Mouse (Mus musculus) liver, postnatal 0 days (tissue): ENCODE data around the gene Pbld1. TPM values are rescaled to one million over a fixed set of nuclear protein-coding genes. Genes with fewer than 3 reads are reported as not detected.

ENCODE experiments used
- ATAC-seq: fragments of 200-750 bp; cut with Nextera tagmentation; 2 replicates; pipeline ENCODE4 v1.8.0; 2017; ENCODE audit warnings: mild to moderate bottlenecking, moderate library complexity
- DNase-seq: peaks from one replicate; pipeline ENCODE4 v3.0.0-alpha.2; 2016
- H3K27ac ChIP-seq: fragments of 300-500 bp; sonication (generic); 2 replicates; pipeline ENCODE4 v1.5.1; 2014; ENCODE audit warnings: antibody characterized with exemption, moderate library complexity, mild to moderate bottlenecking, low read depth
- H3K27me3 ChIP-seq: fragments of 300-500 bp; sonication (generic); 2 replicates; pipeline ENCODE4 v1.6.1; 2014; ENCODE audit warnings: low read length, control low read depth, mixed read lengths; ENCODE audit not compliant: insufficient read depth
- H3K36me3 ChIP-seq: fragments of 300-500 bp; sonication (generic); replicated peaks from 2 replicates; pipeline ENCODE4 v1.6.1; 2014; ENCODE audit warnings: mild to moderate bottlenecking, control low read depth, low read length, moderate library complexity, mixed read lengths; ENCODE audit not compliant: insufficient read depth
- H3K4me1 ChIP-seq: fragments of 300-500 bp; sonication (generic); 2 replicates; pipeline ENCODE4 v1.6.1; 2014; ENCODE audit warnings: antibody characterized with exemption, mild to moderate bottlenecking, control low read depth; ENCODE audit not compliant: insufficient read depth
- H3K4me2 ChIP-seq: fragments of 300-500 bp; sonication (generic); 2 replicates; pipeline ENCODE4 v1.6.1; 2014; ENCODE audit warnings: low read depth, mild to moderate bottlenecking, low read length, moderate library complexity, mixed read lengths
- H3K4me3 ChIP-seq: fragments of 300-500 bp; sonication (generic); 2 replicates; pipeline ENCODE4 v1.5.1; 2014; ENCODE audit warnings: low read depth, low read length
- H3K9ac ChIP-seq: fragments of 300-500 bp; sonication (generic); replicated peaks from 2 replicates; pipeline ENCODE4 v1.6.1; 2014; ENCODE audit warnings: mild to moderate bottlenecking, moderate library complexity
- H3K9me3 ChIP-seq: fragments of 300-500 bp; sonication (generic); 2 replicates; pipeline ENCODE4 v1.6.1; 2016; ENCODE audit warnings: mild to moderate bottlenecking, control low read depth, low read length, mixed read lengths
- CTCF ChIP-seq: sonication (generic); IDR thresholded peaks from 2 replicates; pipeline ENCODE4 v1.5.1; 2016; ENCODE audit warnings: antibody characterized with exemption, low read depth
- EP300 ChIP-seq: IDR thresholded peaks from 2 replicates; pipeline ENCODE4 v1.6.1; 2016; ENCODE audit warnings: antibody characterized with exemption, low read depth, mild to moderate bottlenecking
- WGBS: fragments of 180-500 bp; shearing (Covaris S2); extraction: QIAGEN DNeasy Blood & Tissue Kit; methylation state at CpG from one replicate; pipeline ENCODE4 v1.1.7; 2014; ENCODE audit not compliant: insufficient replicate concordance; 5-methylcytosine and 5-hydroxymethylcytosine counted together
- polyA plus RNA-seq: library from polyadenylated mRNA; unstranded; fragments of >200 nt; fragmentation: Nextera tagmentation; extraction: Ambion mirVana; gene quantifications from 2 replicates; pipeline ENCODE4 v1.2.1, GENCODE M21; 2015

Gene Pbld1
- polyA plus RNA-seq, 1 experiment from 2014 or later: 67.6 TPM

DNA sequence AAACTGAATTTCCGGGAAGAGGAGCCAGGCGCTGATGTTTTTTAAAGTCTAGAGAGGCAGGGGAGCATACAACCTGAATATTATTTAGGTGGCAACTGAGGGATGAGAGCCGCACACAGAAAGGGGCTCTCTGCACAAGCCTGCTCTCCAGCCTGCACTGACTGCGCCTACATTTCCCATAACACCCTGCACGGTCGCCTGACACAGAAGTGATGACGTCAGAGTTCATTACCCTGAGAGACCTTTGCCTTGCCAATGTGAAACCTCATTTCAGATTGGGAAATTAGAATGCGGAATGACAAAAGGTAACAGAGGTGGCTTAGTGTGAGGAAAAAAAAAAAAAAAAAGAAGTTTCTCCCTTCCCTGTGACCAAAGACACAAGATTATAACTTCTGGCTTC is 62.6 kb downstream of the Pbld1 start:
- DNase-seq: peak; percentile 62
- no peak overlapping the region for H3K4me3 ChIP-seq
- no peaks in the 10 kb centered on the region for H3K36me3 ChIP-seq
- ATAC-seq: peak; percentile 92
- no peak overlapping the region; the same call in 1 of the 2 replicates for H3K4me2 ChIP-seq
- peaks cover 1% of the 10 kb centered on the region; the same call in 1 of the 2 replicates for H3K9me3 ChIP-seq
- no peak overlapping the region for H3K9ac ChIP-seq
- 0 out of 2 replicates have a peak overlapping the region, but pooled peaks have one; percentile 29 for H3K27ac ChIP-seq
- TF ChIP-seq CTCF (no peak), EP300 (no peak)
- H3K27me3 ChIP-seq: no peaks in the 10 kb centered on the region
- H3K4me1 ChIP-seq: no peaks in the 10 kb centered on the region
- WGBS: 33% methylated on average over 8 of the region's 8 CpGs

DNA sequence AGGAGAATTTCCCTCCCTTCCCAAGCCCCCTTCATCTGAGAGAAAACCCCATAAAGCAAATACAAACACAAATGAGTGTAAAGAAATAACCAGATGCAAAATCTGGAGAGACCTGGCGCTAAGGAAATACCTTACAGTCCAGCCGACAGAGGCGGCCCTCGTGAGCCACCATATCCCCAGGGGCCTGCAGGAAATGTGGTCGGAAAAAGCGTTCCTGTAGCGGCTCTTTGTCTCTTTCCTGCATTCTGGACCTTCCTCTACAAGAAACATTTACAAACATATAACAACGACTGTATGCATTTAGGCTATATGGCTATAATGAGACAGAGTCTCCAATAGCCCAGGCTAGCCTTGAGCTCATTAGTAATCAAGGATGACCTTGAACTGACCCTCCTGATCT is 63.2 kb downstream of the Pbld1 start:
- ATAC-seq (no peak), DNase-seq (no peak)
- Histone ChIP-seq H3K9ac (no peak overlapping the region), H3K27ac (0 out of 2 replicates have a peak overlapping the region, but pooled peaks have one; percentile 29), H3K36me3 (no peaks in the 10 kb centered on the region), H3K4me1 (no peaks in the 10 kb centered on the region), H3K4me2 (no peak overlapping the region), H3K27me3 (no peaks in the 10 kb centered on the region), H3K9me3 (no peaks in the 10 kb centered on the region), H3K4me3 (no peak overlapping the region)
- 78% methylated on average over 8 of the region's 8 CpGs for WGBS
- TF ChIP-seq EP300 (no peak), CTCF (no peak)

DNA sequence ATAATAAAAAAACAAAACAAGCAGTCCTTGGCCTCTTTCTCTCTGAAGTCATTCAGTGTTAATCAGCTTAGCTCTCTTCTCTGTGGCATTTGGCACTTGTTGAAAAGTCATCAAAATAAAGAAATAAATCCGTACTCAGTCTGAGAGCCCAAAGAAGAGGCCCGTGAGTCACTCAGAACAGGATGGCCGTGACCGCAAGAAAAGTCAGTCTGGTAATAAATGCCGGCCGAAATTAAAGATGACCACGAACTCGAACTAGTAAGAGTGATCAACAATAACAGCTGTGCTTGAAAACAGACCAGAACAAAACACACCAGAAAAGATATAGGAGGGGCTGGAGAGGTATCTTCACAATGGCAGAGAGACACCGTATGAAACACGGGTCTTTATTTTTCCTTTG is 64.1 kb downstream of the Pbld1 start:
- 85% methylated on average over 10 of the region's 10 CpGs for WGBS
- Histone ChIP-seq H3K27ac (no peak overlapping the region), H3K9me3 (no peaks in the 10 kb centered on the region), H3K4me3 (no peak overlapping the region), H3K9ac (no peak overlapping the region), H3K4me1 (no peaks in the 10 kb centered on the region), H3K4me2 (no peak overlapping the region), H3K36me3 (no peaks in the 10 kb centered on the region), H3K27me3 (no peaks in the 10 kb centered on the region)
- TF ChIP-seq CTCF: no peak
- TF ChIP-seq EP300: no peak
- ATAC-seq: no peak
- no peak for DNase-seq

DNA sequence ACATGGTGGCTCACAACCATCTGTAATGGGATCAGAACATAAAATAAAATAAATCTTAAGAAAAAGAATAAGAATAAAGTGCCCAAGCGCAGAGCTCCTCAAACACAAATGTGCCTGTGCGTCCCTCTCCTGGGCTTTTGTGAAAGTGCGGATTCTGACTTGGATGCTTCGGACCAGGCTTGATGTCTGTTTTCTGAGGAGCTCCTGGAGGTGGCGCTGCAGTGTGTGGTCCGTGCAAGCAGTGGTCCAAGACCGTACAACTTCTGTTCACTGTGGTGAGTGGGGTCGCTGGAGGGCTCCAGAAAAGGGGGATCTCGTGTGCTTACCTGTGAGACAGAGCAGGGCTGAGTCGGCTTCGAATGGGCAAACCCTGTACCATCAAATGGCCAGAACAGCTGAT is 65.4 kb downstream of the Pbld1 start:
- Histone ChIP-seq H3K36me3 (no peaks in the 10 kb centered on the region), H3K4me1 (no peaks in the 10 kb centered on the region), H3K4me2 (no peak overlapping the region), H3K9ac (no peak overlapping the region), H3K9me3 (no peaks in the 10 kb centered on the region), H3K27ac (no peak overlapping the region), H3K4me3 (no peak overlapping the region), H3K27me3 (no peaks in the 10 kb centered on the region)
- no peak for TF ChIP-seq EP300
- peak; percentile 45 for TF ChIP-seq CTCF
- WGBS: 51% methylated on average over 11 of the region's 11 CpGs
- ATAC-seq: no peak
- DNase-seq: no peak

- no peaks in the 10 kb centered on the region for H3K27me3 ChIP-seq
- no peaks in the 10 kb centered on the region for H3K9me3 ChIP-seq
- H3K4me2 ChIP-seq: no peak overlapping the region
- DNase-seq: no peak
- no peak for ATAC-seq
- H3K4me1 ChIP-seq: no peaks in the 10 kb centered on the region
- WGBS: 72% methylated on average over 4 of the region's 4 CpGs
- no peak overlapping the region for H3K9ac ChIP-seq
- no peak overlapping the region for H3K27ac ChIP-seq
- no peaks in the 10 kb centered on the region for H3K36me3 ChIP-seq
- H3K4me3 ChIP-seq: no peak overlapping the region
- no peak for TF ChIP-seq EP300
- TF ChIP-seq CTCF: no peak
These were observed 66.2 kb downstream of the Pbld1 start for GRCm38 (mm10) chr10:63126116-63126515.

DNA sequence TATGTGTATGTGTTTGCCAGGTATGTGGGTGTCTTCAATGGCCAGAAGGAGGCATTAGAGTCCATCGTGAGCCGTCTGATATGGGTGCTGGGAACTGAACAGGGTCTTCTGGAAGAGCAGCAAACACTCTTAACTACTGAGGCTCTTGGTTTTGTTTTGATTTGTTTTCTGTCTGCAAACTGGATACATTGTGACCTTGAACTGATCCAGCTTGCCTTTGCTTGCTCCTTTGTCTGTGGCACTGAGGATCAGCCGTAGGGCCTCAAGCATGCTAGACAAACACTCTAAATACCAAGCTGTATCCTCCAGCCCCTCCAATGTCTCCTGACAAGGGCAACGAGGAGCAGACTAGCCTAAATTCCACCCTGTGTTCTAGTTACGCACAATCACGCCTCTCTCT is 67.2 kb downstream of the Pbld1 start:
- no peaks in the 10 kb centered on the region for H3K9me3 ChIP-seq
- TF ChIP-seq CTCF (no peak), EP300 (no peak)
- H3K27ac ChIP-seq: no peak overlapping the region
- H3K4me1 ChIP-seq: no peaks in the 10 kb centered on the region
- ATAC-seq: no peak
- no peak overlapping the region for H3K9ac ChIP-seq
- DNase-seq: no peak
- H3K4me2 ChIP-seq: no peak overlapping the region
- H3K27me3 ChIP-seq: no peaks in the 10 kb centered on the region
- 78% methylated on average over 6 of the region's 6 CpGs for whole genome bisulfite sequencing
- no peaks in the 10 kb centered on the region for H3K36me3 ChIP-seq
- H3K4me3 ChIP-seq: no peak overlapping the region

Other genes starting within 250 kb of the Pbld1 start
- gene Tet1, start 151.2 kb upstream of the Pbld1 start, polyA plus RNA-seq: 0.97 and 0.99 TPM in 2 replicates
- gene Slc25a16, start 139.5 kb upstream of the Pbld1 start, polyA plus RNA-seq: 13.9 and 14.3 TPM in 2 replicates
- gene Dna2, start 113.1 kb upstream of the Pbld1 start, polyA plus RNA-seq: 10.6 and 11.0 TPM in 2 replicates
- 2.8 and 2.9 TPM in 2 replicates for gene Rufy2, start 79.9 kb upstream of the Pbld1 start, polyA plus RNA-seq
- gene Hnrnph3, start 35.9 kb upstream of the Pbld1 start, polyA plus RNA-seq: 12.1 and 12.4 TPM in 2 replicates
- gene Pbld2, start 35.8 kb upstream of the Pbld1 start, polyA plus RNA-seq: 15.0 and 17.3 TPM in 2 replicates
- 0.08 and 0.61 TPM in 2 replicates for gene Atoh7, start 39.5 kb downstream of the Pbld1 start, polyA plus RNA-seq
- gene Mypn, start 143.8 kb downstream of the Pbld1 start, polyA plus RNA-seq: 0.04 and 0.18 TPM in 2 replicates
- gene Herc4, start 183.6 kb downstream of the Pbld1 start, polyA plus RNA-seq: 22.5 and 22.9 TPM in 2 replicates